ENCODE assay signal across 17 mouse cellular contexts in the genomic region with DNA sequence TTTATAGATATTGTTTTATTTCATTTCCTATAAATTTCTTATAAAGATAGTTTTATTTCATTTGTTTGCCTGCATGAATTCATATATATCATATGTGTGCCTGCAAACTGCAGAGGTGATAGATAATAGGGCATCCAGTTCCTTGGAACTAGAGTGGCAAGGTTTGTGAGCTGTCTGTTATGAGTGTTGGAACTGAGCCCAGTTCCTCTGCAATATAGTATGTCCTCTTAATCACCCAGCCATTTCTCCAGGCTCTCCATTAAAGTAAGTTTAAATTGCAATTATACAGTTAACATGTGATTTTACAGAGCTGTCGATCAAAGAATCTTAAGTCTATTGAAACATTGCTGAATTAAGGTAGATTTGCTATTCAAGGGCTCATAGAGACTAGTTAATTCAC.
A peak's percentile ranks its signal among the peaks of the same experiment; 100 is the strongest.
DNase-seq lines count a peak whose midpoint lies in the region; ATAC-seq and TF ChIP-seq lines count a peak whose summit lies in the region.
"Had no signal": no experiment of that assay in that cellular context is flagged by ENCODE, and none has a peak within 500 bp of the region (broad histone marks: within the 10 kb centered on the region; RNA-seq: fewer than 3 reads in every experiment).

No protein-coding gene starts in this region.

- no peaks in the 10 kb centered on the region for H3K36me3 ChIP-seq in embryonic facial prominence, embryonic 14.5 days (ENCODE audit: control insufficient read depth, insufficient read depth, low read length)
- H3K36me3 ChIP-seq in embryonic facial prominence, embryonic 10.5 days (replicated peaks) = no peaks in the 10 kb centered on the region
- no peaks in the 10 kb centered on the region for H3K36me3 ChIP-seq in lung, embryonic 14.5 days (ENCODE audit: insufficient read depth)
- no peaks in the 10 kb centered on the region for H3K36me3 ChIP-seq in forebrain, embryonic 13.5 days (ENCODE audit: poor library complexity, severe bottlenecking)
- H3K36me3 ChIP-seq in kidney, embryonic 14.5 days (ENCODE audit: control insufficient read depth, insufficient read depth, low read length) = no peaks in the 10 kb centered on the region
- H3K36me3 ChIP-seq: heart, embryonic 10.5 days; hindbrain, embryonic 12.5 days; intestine, embryonic 15.5 days had no signal

- no peak overlapping the region for H3K4me2 ChIP-seq in embryonic facial prominence, embryonic 14.5 days (ENCODE audit: low read depth, low read length)
- no peak overlapping the region for H3K4me2 ChIP-seq in lung, embryonic 14.5 days
- no peak overlapping the region for H3K4me2 ChIP-seq in forebrain, embryonic 13.5 days
- H3K4me2 ChIP-seq in kidney, embryonic 14.5 days (replicated peaks; ENCODE audit: low read depth, low read length) = no peak overlapping the region
- H3K4me2 ChIP-seq: hindbrain, embryonic 12.5 days; intestine, embryonic 15.5 days had no signal

- H3K27me3 ChIP-seq in embryonic facial prominence, embryonic 14.5 days (replicated peaks; ENCODE audit: control insufficient read depth, insufficient read depth, low read length) = no peaks in the 10 kb centered on the region
- no peaks in the 10 kb centered on the region for H3K27me3 ChIP-seq in embryonic facial prominence, embryonic 10.5 days (replicated peaks; ENCODE audit: low read depth, poor library complexity, severe bottlenecking)
- no peaks in the 10 kb centered on the region for H3K27me3 ChIP-seq in lung, embryonic 14.5 days (ENCODE audit: insufficient read depth, low read length)
- H3K27me3 ChIP-seq in forebrain, embryonic 13.5 days = no peaks in the 10 kb centered on the region
- no peaks in the 10 kb centered on the region for H3K27me3 ChIP-seq in kidney, embryonic 14.5 days (ENCODE audit: control insufficient read depth, insufficient read depth, low read length)
- H3K27me3 ChIP-seq: hindbrain, embryonic 12.5 days; intestine, embryonic 15.5 days had no signal

- H3K4me1 ChIP-seq in embryonic facial prominence, embryonic 14.5 days (ENCODE audit: control insufficient read depth, insufficient read depth, low read length) = no peaks in the 10 kb centered on the region
- no peaks in the 10 kb centered on the region for H3K4me1 ChIP-seq in embryonic facial prominence, embryonic 10.5 days
- no peaks in the 10 kb centered on the region for H3K4me1 ChIP-seq in lung, embryonic 14.5 days (ENCODE audit: insufficient read depth)
- H3K4me1 ChIP-seq in forebrain, embryonic 13.5 days = no peaks in the 10 kb centered on the region
- no peaks in the 10 kb centered on the region for H3K4me1 ChIP-seq in kidney, embryonic 14.5 days (ENCODE audit: control insufficient read depth, insufficient read depth, low read length)
- H3K4me1 ChIP-seq: heart, embryonic 10.5 days; hindbrain, embryonic 12.5 days; intestine, embryonic 15.5 days had no signal

- H3K4me3 ChIP-seq in embryonic facial prominence, embryonic 14.5 days (ENCODE audit: low read depth, low read length) = no peak overlapping the region
- no peak overlapping the region for H3K4me3 ChIP-seq in embryonic facial prominence, embryonic 10.5 days
- H3K4me3 ChIP-seq in lung, embryonic 14.5 days (ENCODE audit: low read depth, low read length) = no peak overlapping the region
- no peak overlapping the region for H3K4me3 ChIP-seq in forebrain, embryonic 13.5 days
- no peak overlapping the region for H3K4me3 ChIP-seq in kidney, embryonic 14.5 days (ENCODE audit: low read length)
- H3K4me3 ChIP-seq: heart, embryonic 10.5 days; hindbrain, embryonic 12.5 days; intestine, embryonic 15.5 days had no signal

- WGBS in embryonic facial prominence, embryonic 14.5 days = 85% methylated on average over 1 of the region's 1 CpGs
- WGBS in embryonic facial prominence, embryonic 10.5 days = 90% methylated on average over 1 of the region's 1 CpGs
- WGBS in lung, embryonic 14.5 days = 65% methylated on average over 1 of the region's 1 CpGs
- 39% methylated on average over 1 of the region's 1 CpGs for WGBS in forebrain, embryonic 13.5 days
- WGBS in kidney, embryonic 14.5 days = 91% methylated on average over 1 of the region's 1 CpGs

- H3K27ac ChIP-seq in embryonic facial prominence, embryonic 14.5 days (replicated peaks; ENCODE audit: low read depth, low read length) = no peak overlapping the region
- no peak overlapping the region for H3K27ac ChIP-seq in embryonic facial prominence, embryonic 10.5 days (replicated peaks)
- H3K27ac ChIP-seq in lung, embryonic 14.5 days (ENCODE audit: low read depth) = no peak overlapping the region
- H3K27ac ChIP-seq in forebrain, embryonic 13.5 days = no peak overlapping the region
- H3K27ac ChIP-seq in kidney, embryonic 14.5 days (ENCODE audit: low read depth, low read length) = no peak overlapping the region
- H3K27ac ChIP-seq: heart, embryonic 10.5 days; hindbrain, embryonic 12.5 days; intestine, embryonic 15.5 days had no signal

- H3K9me3 ChIP-seq in embryonic facial prominence, embryonic 14.5 days (ENCODE audit: control insufficient read depth, low read length) = no peaks in the 10 kb centered on the region
- no peaks in the 10 kb centered on the region for H3K9me3 ChIP-seq in embryonic facial prominence, embryonic 10.5 days
- H3K9me3 ChIP-seq in lung, embryonic 14.5 days (ENCODE audit: low read depth, low read length) = no peaks in the 10 kb centered on the region
- no peaks in the 10 kb centered on the region for H3K9me3 ChIP-seq in forebrain, embryonic 13.5 days (replicated peaks)
- H3K9me3 ChIP-seq in kidney, embryonic 14.5 days (ENCODE audit: control insufficient read depth, low read length) = no peaks in the 10 kb centered on the region
- H3K9me3 ChIP-seq: heart, embryonic 10.5 days; hindbrain, embryonic 12.5 days; intestine, embryonic 15.5 days had no signal

- no peak overlapping the region for H3K9ac ChIP-seq in embryonic facial prominence, embryonic 14.5 days (ENCODE audit: low read depth, low read length)
- no peak overlapping the region for H3K9ac ChIP-seq in lung, embryonic 14.5 days
- no peak overlapping the region for H3K9ac ChIP-seq in forebrain, embryonic 13.5 days
- no peak overlapping the region for H3K9ac ChIP-seq in kidney, embryonic 14.5 days (ENCODE audit: low read depth, low read length)
- H3K9ac ChIP-seq: hindbrain, embryonic 12.5 days; intestine, embryonic 15.5 days had no signal

- DNase-seq in embryonic facial prominence, embryonic 14.5 days (ENCODE audit: low spot score) = peak; percentile 29
- no peak for DNase-seq in embryonic facial prominence, embryonic 10.5 days (ENCODE audit: low spot score)
- DNase-seq in lung, embryonic 14.5 days = peak; percentile 13
- DNase-seq in lung, postnatal 36 days = no peak
- DNase-seq in right cerebral cortex, postnatal 14 days = no peak
- DNase-seq: adrenal gland, postnatal 10 days; cerebellum, adult 18-20 months; cerebellum, adult 9-11 months; gastrocnemius, postnatal 36 days; heart, adult 18-20 months; heart, postnatal 10 days; heart, postnatal 4 days had no signal

- no peak for TF ChIP-seq CTCF in lung, embryonic 14.5 days (IDR thresholded peaks at IDR 0.05; ENCODE audit: low read depth)

- no peak for ATAC-seq in embryonic facial prominence, embryonic 14.5 days (ENCODE audit: low read depth)
- ATAC-seq in lung, embryonic 14.5 days (ENCODE audit: insufficient read depth) = no peak
- peak; percentile 76 for ATAC-seq in forebrain, embryonic 13.5 days
- ATAC-seq in kidney, embryonic 14.5 days (ENCODE audit: low FRiP score, low TSS enrichment) = no peak
- ATAC-seq: intestine, embryonic 15.5 days had no signal

Comparison
In these comparisons a context has a peak if more than half of its experiments do, and no peak if none do; other contexts are left out.
1. DNase-seq: peak in embryonic facial prominence, embryonic 14.5 days (single experiment) and lung, embryonic 14.5 days (single experiment); none in embryonic facial prominence, embryonic 10.5 days (single experiment), lung, postnatal 36 days (single experiment) and right cerebral cortex, postnatal 14 days (single experiment).